Mouse (Mus musculus): ENCODE results near the gene Fam19a2.

DNA sequence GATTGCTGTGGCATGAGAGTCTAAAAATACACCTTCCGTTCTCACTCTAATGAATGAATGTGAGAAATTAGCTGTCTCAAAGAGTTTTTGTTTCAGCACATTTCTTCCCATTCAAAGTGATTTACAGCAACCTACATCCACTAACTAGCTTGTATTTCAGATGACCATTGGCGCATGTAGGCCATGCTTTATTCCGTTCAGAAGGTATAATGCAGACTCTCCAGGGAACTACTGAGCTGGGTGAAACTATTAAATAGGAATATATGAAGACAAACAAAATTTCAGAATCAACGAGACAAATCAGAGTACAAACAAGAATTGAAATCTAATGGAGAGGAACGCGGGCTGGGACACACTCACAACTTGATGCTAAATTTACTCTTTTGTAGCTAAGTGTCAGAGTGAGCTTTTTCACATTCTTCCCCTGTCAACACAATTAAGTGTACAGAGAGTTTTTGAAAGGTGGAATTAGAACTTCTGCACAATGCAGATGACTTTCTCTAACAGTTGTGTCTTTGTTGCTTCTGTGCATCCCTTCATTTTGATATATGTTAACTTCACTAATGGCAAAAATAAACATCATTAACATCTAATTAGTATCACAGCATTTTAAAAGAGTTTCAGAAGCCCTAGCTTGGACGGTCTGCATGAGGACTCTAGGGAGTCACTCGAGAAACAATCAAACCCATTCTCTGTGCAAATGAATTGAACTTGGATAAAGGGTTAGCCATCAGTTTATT, 428.6 kb downstream of the Fam19a2 start:
- TF ChIP-seq CTCF (IDR thresholded peaks at IDR 0.05; ENCODE audit: control insufficient read depth, insufficient read depth, low read length), result no peak
- no peak for TF ChIP-seq POLR2A (IDR thresholded peaks at IDR 0.05; ENCODE audit: borderline replicate concordance, control insufficient read depth, low read depth, low read length)

All from bone marrow, adult 2 months (tissue).